Comparison of ENCODE assay signal across 8 mouse cellular contexts in genomic region chr4:88033729-88034386, GRCm38 (mm10). TPM values are rescaled to one million over a fixed set of nuclear protein-coding genes. Genes with fewer than 3 reads are reported as not detected.
DNase-seq lines count a peak whose midpoint lies in the region; ATAC-seq and TF ChIP-seq lines count a peak whose summit lies in the region.

No protein-coding gene starts in this region.

- H3K27ac ChIP-seq in forebrain, embryonic 11.5 days (ENCODE audit: low read depth, low read length), result 0 out of 2 replicates have a peak overlapping the region, but pooled peaks have one; percentile 41
- peak overlapping the region; percentile 84; the same call in 1 of the 2 replicates for H3K27ac ChIP-seq in hindbrain, postnatal 0 days
- no peak overlapping the region for H3K27ac ChIP-seq in liver, embryonic 14.5 days
- H3K27ac ChIP-seq in neural tube, embryonic 14.5 days (ENCODE audit: low read depth, low read length), result no peak overlapping the region

- peak overlapping the region; percentile 93 for H3K9ac ChIP-seq in forebrain, embryonic 11.5 days (ENCODE audit: low read length)
- peak overlapping the region; percentile 77 for H3K9ac ChIP-seq in hindbrain, postnatal 0 days (replicated peaks; ENCODE audit: low read length)
- peak overlapping the region; percentile 64 for H3K9ac ChIP-seq in liver, embryonic 14.5 days (replicated peaks)
- H3K9ac ChIP-seq in neural tube, embryonic 14.5 days (replicated peaks; ENCODE audit: low read depth, low read length), result peak overlapping the region; percentile 85; the same call in 1 of the 2 replicates

- H3K4me2 ChIP-seq in forebrain, embryonic 11.5 days (ENCODE audit: low read depth, low read length, severe bottlenecking), result peak overlapping the region; percentile 89
- H3K4me2 ChIP-seq in hindbrain, postnatal 0 days (ENCODE audit: low read depth, low read length), result peak overlapping the region; percentile 90
- peak overlapping the region; percentile 99 for H3K4me2 ChIP-seq in liver, embryonic 14.5 days (ENCODE audit: low read depth)
- peak overlapping the region; percentile 57 for H3K4me2 ChIP-seq in neural tube, embryonic 14.5 days (ENCODE audit: low read depth, low read length)

- TF ChIP-seq CTCF in hindbrain, postnatal 0 days (IDR thresholded peaks at IDR 0.05; ENCODE audit: low read depth), result no peak
- no peak for TF ChIP-seq CTCF in liver, embryonic 14.5 days (IDR thresholded peaks at IDR 0.05; ENCODE audit: low read depth)

- H3K4me3 ChIP-seq in forebrain, embryonic 11.5 days (ENCODE audit: low read depth, low read length), result peak overlapping the region; percentile 92
- H3K4me3 ChIP-seq in hindbrain, postnatal 0 days (ENCODE audit: low read length), result peak overlapping the region; percentile 88
- H3K4me3 ChIP-seq in liver, embryonic 14.5 days (ENCODE audit: insufficient read depth in 1 of 2, low read depth in 2 of 2, low read length in 2 of 2), result peak overlapping the region; percentile 69 to 84
- peak overlapping the region; percentile 80 for H3K4me3 ChIP-seq in neural tube, embryonic 14.5 days (ENCODE audit: low read depth, low read length)

- WGBS in forebrain, embryonic 11.5 days, result under 1% methylated on average over 25 of the region's 25 CpGs
- under 1% methylated on average over 25 of the region's 25 CpGs for WGBS in hindbrain, postnatal 0 days
- under 1% methylated on average over 25 of the region's 25 CpGs for WGBS in liver, embryonic 14.5 days (ENCODE audit: insufficient replicate concordance)
- WGBS in neural tube, embryonic 14.5 days, result under 1% methylated on average over 25 of the region's 25 CpGs

- peaks cover 2% of the 10 kb centered on the region; the same call in 1 of the 2 replicates for H3K27me3 ChIP-seq in forebrain, embryonic 11.5 days (ENCODE audit: control insufficient read depth, insufficient read depth, low read length)
- H3K27me3 ChIP-seq in hindbrain, postnatal 0 days (ENCODE audit: insufficient read depth, low read length), result 0 out of 2 replicates have a peak, but pooled peaks cover 4% of the 10 kb centered on the region
- H3K27me3 ChIP-seq in liver, embryonic 14.5 days (ENCODE audit: control insufficient read depth, insufficient read depth, low read length), result no peaks in the 10 kb centered on the region; the same call in 1 of the 2 replicates
- no peaks in the 10 kb centered on the region for H3K27me3 ChIP-seq in neural tube, embryonic 14.5 days (ENCODE audit: control insufficient read depth, insufficient read depth, low read length)

- H3K4me1 ChIP-seq in forebrain, embryonic 11.5 days (replicated peaks; ENCODE audit: control insufficient read depth, insufficient read depth, low read length), result no peaks in the 10 kb centered on the region; the same call in 1 of the 2 replicates
- H3K4me1 ChIP-seq in hindbrain, postnatal 0 days (ENCODE audit: insufficient read depth, low read length), result peaks cover 3% of the 10 kb centered on the region; the same call in 1 of the 2 replicates
- H3K4me1 ChIP-seq in liver, embryonic 14.5 days (replicated peaks; ENCODE audit: control insufficient read depth in 2 of 2, insufficient read depth in 2 of 2, low read length in 1 of 2), result peaks cover 0 to 6% of the 10 kb centered on the region in 2 experiments; a peak in 2 of 4 replicates
- peaks cover 18% of the 10 kb centered on the region for H3K4me1 ChIP-seq in neural tube, embryonic 14.5 days (ENCODE audit: control insufficient read depth, insufficient read depth, low read length)

- H3K36me3 ChIP-seq in forebrain, embryonic 11.5 days (ENCODE audit: control insufficient read depth, insufficient read depth, low read length), result no peaks in the 10 kb centered on the region
- H3K36me3 ChIP-seq in hindbrain, postnatal 0 days (ENCODE audit: insufficient read depth, low read length), result no peaks in the 10 kb centered on the region
- H3K36me3 ChIP-seq in liver, embryonic 14.5 days (replicated peaks; ENCODE audit: control insufficient read depth, insufficient read depth, low read depth), result no peaks in the 10 kb centered on the region
- H3K36me3 ChIP-seq in neural tube, embryonic 14.5 days (ENCODE audit: control insufficient read depth, insufficient read depth, low read length), result no peaks in the 10 kb centered on the region

- no peak for TF ChIP-seq EP300 in liver, embryonic 14.5 days (IDR thresholded peaks at IDR 0.05; ENCODE audit: low read depth)

- ATAC-seq in forebrain, embryonic 11.5 days (replicated peaks; ENCODE audit: low FRiP score), result no peak
- no peak for ATAC-seq in hindbrain, postnatal 0 days
- ATAC-seq in liver, embryonic 14.5 days (ENCODE audit: insufficient read depth), result no peak
- no peak for ATAC-seq in neural tube, embryonic 14.5 days (ENCODE audit: low read depth)

- peak; percentile 30 for DNase-seq in embryo, embryonic 10 days (ENCODE audit: low spot score)
- no peak for DNase-seq in embryo, embryonic 10.5 days (ENCODE audit: low spot score)
- peak; percentile 28 for DNase-seq in adrenal gland, adult 2 months
- DNase-seq in forebrain, embryonic 11.5 days (ENCODE audit: low spot score), result peak; percentile 60
- no peak for DNase-seq in hindbrain, postnatal 0 days (ENCODE audit: low spot score)
- DNase-seq in liver, embryonic 14.5 days (ENCODE audit: low read depth in 3 of 3, low spot score in 3 of 3), result no peak
- DNase-seq in right cerebral cortex, postnatal 14 days, result no peak

- no peaks in the 10 kb centered on the region for H3K9me3 ChIP-seq in forebrain, embryonic 11.5 days (ENCODE audit: control insufficient read depth, low read length)
- H3K9me3 ChIP-seq in hindbrain, postnatal 0 days (ENCODE audit: low read length), result no peaks in the 10 kb centered on the region
- H3K9me3 ChIP-seq in liver, embryonic 14.5 days (ENCODE audit: control insufficient read depth, low read length), result no peaks in the 10 kb centered on the region
- H3K9me3 ChIP-seq in neural tube, embryonic 14.5 days (ENCODE audit: control insufficient read depth, low read length), result no peaks in the 10 kb centered on the region

RNA-seq across cellular contexts. Expression of gene Mllt3, which starts 0.7 kb away (rescaled TPM):
- 10 to 100 TPM; 24.7 to 30.0 TPM for total RNA-seq in adrenal gland, adult 2 months (2021)
- polyA plus RNA-seq in adrenal gland, adult 2 months (2012; rRNA removed), result 2.2 and 3.0 TPM in 2 replicates
- 65.7 and 70.8 TPM in 2 replicates for polyA plus RNA-seq in forebrain, embryonic 11.5 days (2014; fragmentation: Nextera tagmentation; extraction: Ambion mirVana)
- 18.6 and 22.7 TPM in 2 replicates for total RNA-seq in hindbrain, postnatal 0 days (2014; rRNA removed)
- polyA plus RNA-seq in hindbrain, postnatal 0 days (2015; fragmentation: Nextera tagmentation; extraction: Ambion mirVana), result 61.3 and 62.9 TPM in 2 replicates
- polyA plus RNA-seq in liver, embryonic 14.5 days (2012; rRNA removed), result 44.3 and 52.8 TPM in 2 replicates
- polyA plus RNA-seq in liver, embryonic 14.5 days (2014; fragmentation: Nextera tagmentation; extraction: Ambion mirVana), result 87.7 and 92.0 TPM in 2 replicates
- polyA plus RNA-seq in neural tube, embryonic 14.5 days (2014; fragmentation: Nextera tagmentation; extraction: Ambion mirVana), result 70.6 and 79.4 TPM in 2 replicates

Comparison
In these comparisons a context has a peak if more than half of its experiments do, and no peak if none do; other contexts are left out.
1. DNase-seq: peak in embryo, embryonic 10 days (single experiment), adrenal gland, adult 2 months (single experiment) and forebrain, embryonic 11.5 days (single experiment); none in embryo, embryonic 10.5 days (single experiment), hindbrain, postnatal 0 days (single experiment), liver, embryonic 14.5 days (0 of 3) and right cerebral cortex, postnatal 14 days (single experiment).
2. H3K27ac ChIP-seq: peak in forebrain, embryonic 11.5 days (single experiment) and hindbrain, postnatal 0 days (single experiment); none in liver, embryonic 14.5 days (single experiment) and neural tube, embryonic 14.5 days (single experiment).
3. RNA of gene Mllt3, which starts 0.7 kb away (polyA plus RNA-seq): 44.3 to 92.0 TPM in liver, embryonic 14.5 days, 70.6 to 79.4 TPM in neural tube, embryonic 14.5 days, 65.7 to 70.8 TPM in forebrain, embryonic 11.5 days and 61.3 to 62.9 TPM in hindbrain, postnatal 0 days; 2.2 to 3.0 TPM in adrenal gland, adult 2 months; every median in the first group is over 10 times any median in the second.
4. Peak in every context shown above with its lines, with median percentiles within 50 percentile points of each other: H3K4me2 ChIP-seq, H3K4me3 ChIP-seq and H3K9ac ChIP-seq.